Mouse (Mus musculus) G1E (cell line): Measurements from ENCODE around the gene Ror2.

Experiments used
- CTCF ChIP-seq: IDR thresholded peaks from 2 replicates; pipeline ENCODE4 v1.5.1; 2012; ENCODE audit warnings: low read depth, low read length, inconsistent platforms, mixed read lengths
- GATA1 ChIP-seq: IDR thresholded peaks from 2 replicates; pipeline ENCODE4 v1.6.1; 2012; ENCODE audit warnings: borderline replicate concordance, low read length, inconsistent platforms, mixed read lengths
- GATA2 ChIP-seq: IDR thresholded peaks from 2 replicates; pipeline ENCODE4 v1.6.1; 2012; ENCODE audit warnings: low read depth, low read length, inconsistent platforms, borderline replicate concordance
- POLR2AphosphoS5 ChIP-seq: IDR thresholded peaks from 2 replicates; pipeline ENCODE4 v1.6.1; 2012; ENCODE audit warnings: low read depth, low read length, inconsistent platforms; ENCODE audit not compliant: insufficient replicate concordance
- TAL1 ChIP-seq: conservative IDR thresholded peaks from 2 replicates; pipeline ENCODE4 v1.6.1; 2012; ENCODE audit warnings: low read depth, low read length, inconsistent platforms, mixed read lengths

- TF ChIP-seq CTCF (no peak), GATA1 (no peak), TAL1 (no peak), POLR2AphosphoS5 (no peak), GATA2 (no peak)
Measured at GRCm38 (mm10) chr13:53306836-53307235, 20.9 kb upstream of the Ror2 start.
